21 mouse cellular contexts compared by ENCODE assay signal in genomic region chr4:87893498-87893897, GRCm38 (mm10).
DNase-seq lines count a peak whose midpoint lies in the region; ATAC-seq lines count a peak whose summit lies in the region.
"Had no signal": no experiment of that assay in that cellular context is flagged by ENCODE, and none has a peak within 500 bp of the region (broad histone marks: within the 10 kb centered on the region; RNA-seq: fewer than 3 reads in every experiment).

No protein-coding gene starts in this region.

- DNase-seq in midbrain, embryonic 10.5 days (ENCODE audit: low spot score), result no peak
- no peak for DNase-seq in kidney, postnatal 14 days
- DNase-seq in kidney, postnatal 4 days, result no peak
- DNase-seq: cerebellum, adult 11 months; cerebellum, adult 9-11 months; forebrain, postnatal 0 days; gastrocnemius, postnatal 14 days; heart, adult 11 months; layer of hippocampus, postnatal 36 days; liver, postnatal 0 days; lung, postnatal 14 days; midbrain, embryonic 14.5 days had no signal

- 0 out of 2 replicates have a peak, but pooled peaks have one; percentile 16 for ATAC-seq in midbrain, embryonic 16.5 days
- peak; percentile 39 to 67; a peak in 1 of 4 replicates for ATAC-seq in hematopoietic stem cell, adult 5-6 weeks (replicated peaks in 1 of 2; ENCODE audit: insufficient read depth in 1 of 2, low FRiP score in 2 of 2, low TSS enrichment in 1 of 2, low read depth in 1 of 2, poor library complexity in 2 of 2, severe bottlenecking in 2 of 2)
- ATAC-seq in neutrophil, adult 5-6 weeks (ENCODE audit: extremely low read depth, insufficient number of reproducible peaks, low FRiP score, poor library complexity, severe bottlenecking), result peak; percentile 46; the same call in 1 of the 2 replicates
- ATAC-seq in kidney, embryonic 16.5 days (ENCODE audit: low FRiP score, low TSS enrichment), result no peak
- ATAC-seq: forebrain, postnatal 0 days; hindbrain, postnatal 0 days; liver, postnatal 0 days had no signal

- H3K4me1 ChIP-seq in midbrain, embryonic 16.5 days (ENCODE audit: control insufficient read depth, insufficient read depth, low read length), result no peaks in the 10 kb centered on the region; the same call in none of the 2 replicates
- peaks cover 11% of the 10 kb centered on the region; the same call in 1 of the 2 replicates for H3K4me1 ChIP-seq in midbrain, embryonic 10.5 days
- no peaks in the 10 kb centered on the region for H3K4me1 ChIP-seq in kidney, embryonic 16.5 days (ENCODE audit: insufficient read depth, low read length)

- H3K4me3 ChIP-seq in midbrain, embryonic 16.5 days (ENCODE audit: low read depth, low read length), result no peak overlapping the region
- no peak overlapping the region for H3K4me3 ChIP-seq in midbrain, embryonic 10.5 days
- H3K4me3 ChIP-seq in kidney, embryonic 16.5 days (ENCODE audit: low read length), result no peak overlapping the region
- H3K4me3 ChIP-seq: embryonic facial prominence, embryonic 10.5 days; forebrain, embryonic 10.5 days; myocyte had no signal

- 89% methylated on average over 3 of the region's 3 CpGs for WGBS in midbrain, embryonic 16.5 days
- WGBS in midbrain, embryonic 10.5 days, result 87% methylated on average over 3 of the region's 3 CpGs
- WGBS in kidney, embryonic 16.5 days, result 81% methylated on average over 3 of the region's 3 CpGs

- H3K9ac ChIP-seq in midbrain, embryonic 16.5 days (ENCODE audit: low read depth, low read length), result no peak overlapping the region
- no peak overlapping the region for H3K9ac ChIP-seq in kidney, embryonic 16.5 days (replicated peaks; ENCODE audit: low read length)
- H3K9ac ChIP-seq: forebrain, postnatal 0 days; liver, postnatal 0 days had no signal

- no peak overlapping the region for H3K4me2 ChIP-seq in midbrain, embryonic 16.5 days (ENCODE audit: low read length)
- H3K4me2 ChIP-seq in kidney, embryonic 16.5 days (replicated peaks; ENCODE audit: low read depth, low read length), result no peak overlapping the region
- H3K4me2 ChIP-seq: heart, embryonic 11.5 days had no signal

- no peaks in the 10 kb centered on the region for H3K27me3 ChIP-seq in midbrain, embryonic 16.5 days (ENCODE audit: control insufficient read depth, insufficient read depth, low read depth, low read length)
- no peaks in the 10 kb centered on the region for H3K27me3 ChIP-seq in midbrain, embryonic 10.5 days (ENCODE audit: low read depth, poor library complexity, severe bottlenecking)
- no peaks in the 10 kb centered on the region for H3K27me3 ChIP-seq in kidney, embryonic 16.5 days (ENCODE audit: insufficient read depth, low read length)

- no peak overlapping the region for H3K27ac ChIP-seq in midbrain, embryonic 16.5 days (ENCODE audit: low read length)
- no peak overlapping the region for H3K27ac ChIP-seq in midbrain, embryonic 10.5 days (replicated peaks)
- no peak overlapping the region for H3K27ac ChIP-seq in kidney, embryonic 16.5 days (ENCODE audit: low read length)
- H3K27ac ChIP-seq: embryonic facial prominence, embryonic 10.5 days; forebrain, embryonic 10.5 days; hindbrain, postnatal 0 days had no signal

- H3K36me3 ChIP-seq in midbrain, embryonic 16.5 days (ENCODE audit: control insufficient read depth, insufficient read depth, low read length), result no peaks in the 10 kb centered on the region
- H3K36me3 ChIP-seq in midbrain, embryonic 10.5 days, result no peaks in the 10 kb centered on the region
- no peaks in the 10 kb centered on the region for H3K36me3 ChIP-seq in kidney, embryonic 16.5 days (ENCODE audit: insufficient read depth, low read length)
- H3K36me3 ChIP-seq: embryonic facial prominence, embryonic 10.5 days; forebrain, embryonic 10.5 days had no signal

- no peaks in the 10 kb centered on the region for H3K9me3 ChIP-seq in midbrain, embryonic 16.5 days (replicated peaks; ENCODE audit: control insufficient read depth, low read length, poor library complexity, severe bottlenecking)
- no peaks in the 10 kb centered on the region for H3K9me3 ChIP-seq in midbrain, embryonic 10.5 days (replicated peaks)
- H3K9me3 ChIP-seq in kidney, embryonic 16.5 days (ENCODE audit: low read length), result no peaks in the 10 kb centered on the region
- H3K9me3 ChIP-seq: embryonic facial prominence, embryonic 10.5 days; forebrain, embryonic 10.5 days had no signal
